Mouse (Mus musculus): Measurements from ENCODE around the gene Usp28.

The Usp28 gene

DNA sequence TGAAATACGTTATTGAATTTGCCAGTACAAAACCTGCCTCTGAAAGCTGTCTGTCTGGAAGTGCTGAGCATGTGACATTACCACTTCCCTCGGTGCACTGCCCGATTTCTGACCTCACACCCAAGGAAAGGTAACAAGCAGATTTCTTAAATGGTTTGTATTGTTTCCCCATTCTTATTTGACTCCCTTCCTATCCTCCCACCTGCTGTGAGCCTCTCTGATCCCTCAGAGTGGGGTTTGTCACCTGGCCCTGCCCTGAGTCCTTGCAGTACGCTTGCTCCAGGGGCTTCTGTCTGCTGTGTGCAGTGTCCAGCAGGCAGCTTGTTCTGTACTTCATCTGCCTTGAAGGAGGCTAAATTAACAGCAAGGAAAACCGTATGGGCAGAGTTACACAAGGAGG, 38.8 kb downstream of the Usp28 start:
- no peak for DNase-seq

DNA sequence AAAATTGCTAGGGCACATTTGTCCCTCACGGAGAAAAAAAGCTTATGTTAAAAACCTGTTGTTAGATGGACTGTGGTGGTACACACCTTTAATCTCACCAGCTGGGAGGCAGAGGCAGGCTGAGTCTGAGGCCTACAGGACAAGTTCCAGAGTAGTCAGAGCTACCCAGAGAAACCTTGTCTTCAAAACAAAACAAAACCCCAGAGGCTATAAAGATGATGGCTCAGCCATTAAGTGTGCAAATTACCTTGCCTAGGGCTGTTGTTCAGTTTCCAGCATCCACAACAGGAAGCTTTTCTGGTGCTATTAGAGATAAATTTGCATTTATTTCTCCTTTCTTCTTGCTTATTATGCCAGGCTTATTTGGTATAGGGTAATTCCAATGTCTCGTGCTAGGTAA, 39.4 kb downstream of the Usp28 start:
- DNase-seq: no peak

DNA sequence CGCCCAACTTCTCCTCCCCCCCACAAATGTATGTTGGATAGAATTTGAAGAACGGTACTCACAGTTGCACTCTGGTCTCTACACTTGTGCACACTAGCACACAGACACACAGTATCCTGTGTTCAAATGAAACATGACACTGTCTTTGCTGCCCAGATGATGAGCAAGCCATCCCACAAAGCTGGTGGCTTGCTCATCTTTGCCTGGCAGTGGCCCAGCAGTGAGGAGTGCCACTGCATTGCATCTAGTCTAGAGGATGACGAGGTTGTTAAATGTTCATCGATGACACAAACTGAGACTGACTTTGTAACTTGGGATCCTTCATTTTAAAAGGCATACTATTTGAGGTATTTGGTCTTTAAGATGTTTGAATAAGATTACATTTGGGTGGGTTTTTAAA, 49.6 kb downstream of the Usp28 start:
- DNase-seq: peak; percentile 27

DNA sequence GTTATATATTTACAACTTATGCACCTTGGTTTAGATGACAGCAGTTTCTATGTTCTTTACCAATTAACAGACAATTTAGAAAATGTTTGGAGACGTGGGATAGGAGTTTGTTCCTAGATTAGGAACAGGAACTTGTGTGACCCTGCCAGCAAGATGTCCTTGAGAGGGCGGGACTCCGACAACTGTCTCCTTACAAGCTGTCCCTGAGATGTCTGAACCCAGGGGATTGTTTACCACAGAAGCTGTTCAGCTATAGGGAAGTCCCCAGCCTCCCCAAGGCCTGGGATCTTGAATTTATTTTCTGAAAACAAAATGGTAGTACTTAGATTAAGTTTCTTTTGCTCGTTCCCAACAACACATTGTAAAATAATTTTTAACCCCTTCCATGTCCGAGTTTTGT, 65.7 kb downstream of the Usp28 start:
- no peak for DNase-seq

DNA sequence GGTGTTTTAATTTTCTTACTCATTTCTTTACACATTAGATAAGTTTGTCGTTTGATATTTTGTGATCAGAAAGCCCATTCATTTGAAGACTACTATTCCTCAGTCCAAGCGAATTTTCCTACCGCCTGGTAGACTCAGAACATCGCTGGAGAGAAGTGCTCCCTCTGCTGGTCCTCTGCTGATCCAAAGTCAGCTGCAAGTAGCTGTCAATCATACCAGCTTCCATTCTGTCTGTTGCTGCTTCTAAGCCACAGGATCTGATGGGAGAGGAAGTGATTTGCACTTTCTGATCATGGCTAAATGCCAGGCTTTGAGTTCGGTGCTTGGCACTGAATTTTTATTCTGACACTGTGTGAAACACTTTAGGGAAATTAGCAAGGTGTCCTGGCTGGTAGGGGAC, 66.2 kb downstream of the Usp28 start:
- peak; percentile 41 for DNase-seq

DNA sequence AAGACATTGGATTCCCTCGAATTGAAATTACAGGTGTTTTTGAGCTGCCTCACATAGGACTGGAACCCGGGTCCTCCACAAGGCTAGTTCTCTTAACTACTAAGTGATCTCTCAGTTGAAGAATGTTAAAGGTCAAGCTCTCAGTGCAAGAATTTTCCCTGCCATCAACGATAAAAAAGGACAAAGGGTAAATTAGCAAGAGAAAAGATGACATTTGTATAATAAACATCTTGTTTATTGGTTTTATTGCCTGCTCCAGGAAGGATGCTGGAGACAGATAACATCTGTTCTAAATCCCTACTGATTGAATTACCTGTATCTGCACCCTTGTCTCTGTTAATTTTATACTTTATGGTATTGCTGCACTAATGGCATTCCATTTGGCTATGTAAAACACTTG, 68.9 kb downstream of the Usp28 start:
- no peak for DNase-seq

DNA sequence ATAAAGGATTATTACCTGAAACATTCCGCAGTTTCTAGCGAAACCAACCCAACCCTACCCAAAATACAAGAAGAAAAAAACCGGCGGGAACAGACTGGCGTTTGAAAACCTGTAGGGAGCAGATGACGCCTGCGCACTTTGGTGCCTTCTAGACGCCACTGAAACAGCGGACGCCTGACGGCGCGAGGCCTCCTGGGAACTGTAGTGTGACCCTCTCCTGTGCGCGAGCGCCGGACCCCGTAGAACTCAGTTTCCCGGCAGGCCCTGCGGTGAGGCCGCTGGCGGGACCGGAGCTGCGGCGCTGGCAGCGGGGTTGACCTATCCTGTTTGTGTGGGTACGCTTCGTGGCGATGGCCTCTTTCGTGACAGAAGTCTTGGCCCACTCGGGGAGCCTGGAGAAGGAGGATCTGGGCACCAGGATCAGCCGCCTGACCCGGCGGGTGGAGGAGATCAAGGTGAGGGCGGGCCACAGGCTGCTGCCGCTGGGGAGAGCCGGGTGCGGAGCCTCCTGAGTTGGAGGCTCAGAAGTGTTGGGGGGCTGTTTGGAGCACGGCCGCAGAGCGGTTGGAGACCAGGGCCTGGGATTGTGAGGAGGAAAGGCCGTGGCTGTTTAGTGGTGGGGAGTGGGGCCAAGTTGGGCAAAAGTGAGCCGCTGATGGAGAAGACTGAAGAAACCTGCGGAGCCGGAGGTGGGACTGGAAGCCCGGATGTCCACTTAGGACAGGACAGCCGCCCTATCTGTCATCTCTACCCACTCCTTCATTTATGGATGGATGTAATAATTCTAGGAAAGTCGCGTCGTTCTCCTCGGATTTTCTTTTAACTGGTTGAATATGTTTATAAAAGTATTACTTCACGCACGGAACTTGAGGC, 70.4 kb downstream of the Usp28 start, which contains the start of gene Zw10:
Zw10 (plus strand) TSS at position 281 of the 873 bp plus-strand sequence.
- peak; percentile 96 for DNase-seq

DNA sequence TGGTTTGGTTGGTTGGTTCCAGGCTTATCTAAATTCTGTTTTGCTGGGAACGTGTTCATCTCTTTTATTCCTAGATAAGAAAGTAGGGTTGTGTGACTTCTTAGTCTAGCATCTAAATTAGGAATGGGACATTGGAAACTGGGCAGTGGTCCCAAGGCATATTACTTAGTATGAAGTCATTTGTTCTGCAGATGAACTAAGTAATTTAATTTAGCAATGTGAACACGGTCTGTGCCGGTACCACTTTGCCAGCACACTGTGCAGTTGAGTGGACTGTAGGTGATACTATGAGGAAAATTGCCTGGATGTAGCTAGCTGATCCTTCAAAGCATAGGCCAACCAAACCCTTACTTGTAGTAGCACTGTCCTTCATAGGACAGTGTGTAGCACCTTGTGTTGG, 91.7 kb downstream of the Usp28 start:
- no peak for DNase-seq

DNA sequence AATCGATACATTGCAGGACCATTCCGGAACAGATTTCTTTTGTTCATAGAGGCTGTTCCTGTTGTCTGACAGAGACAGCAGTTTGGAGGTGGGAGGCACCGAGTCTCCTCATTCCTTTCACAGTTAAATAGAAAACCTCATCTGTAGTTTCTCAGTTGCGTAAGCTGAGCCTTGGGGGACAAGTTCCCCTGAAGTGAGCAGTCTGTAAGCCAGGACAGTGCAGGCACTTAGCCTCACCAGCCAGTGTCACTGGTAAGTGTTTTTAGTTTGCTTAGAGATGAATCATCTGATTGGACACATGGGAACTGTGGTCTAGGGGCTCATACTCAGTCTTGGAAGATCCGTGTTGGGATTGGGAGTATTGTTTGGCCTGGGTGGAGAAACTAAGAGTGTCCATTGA, 95.9 kb downstream of the Usp28 start, which contains the start of gene Tmprss5:
Tmprss5 (plus strand) TSS at position 154 of the 400 bp plus-strand sequence.
- no peak for DNase-seq

DNA sequence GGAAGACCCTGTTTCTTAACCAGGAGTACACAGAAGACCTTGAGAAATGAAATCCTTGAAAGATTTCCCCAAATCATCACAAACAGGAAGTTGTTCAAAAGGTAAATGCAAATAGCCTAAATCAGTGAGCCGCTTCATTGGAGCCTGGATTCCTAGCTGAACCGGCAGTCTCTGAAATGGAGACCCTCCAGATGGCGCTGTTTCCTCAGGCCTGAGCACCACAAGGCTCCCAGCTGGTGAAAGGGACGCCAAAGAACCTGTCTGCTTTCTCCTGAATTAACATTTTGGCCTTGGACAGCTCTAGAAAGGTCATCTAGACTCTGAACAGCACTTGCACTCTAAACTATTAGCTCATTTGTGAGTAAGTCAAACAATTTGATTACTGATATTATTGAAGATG, 96.4 kb downstream of the Usp28 start:
- DNase-seq: peak; percentile 65

DNA sequence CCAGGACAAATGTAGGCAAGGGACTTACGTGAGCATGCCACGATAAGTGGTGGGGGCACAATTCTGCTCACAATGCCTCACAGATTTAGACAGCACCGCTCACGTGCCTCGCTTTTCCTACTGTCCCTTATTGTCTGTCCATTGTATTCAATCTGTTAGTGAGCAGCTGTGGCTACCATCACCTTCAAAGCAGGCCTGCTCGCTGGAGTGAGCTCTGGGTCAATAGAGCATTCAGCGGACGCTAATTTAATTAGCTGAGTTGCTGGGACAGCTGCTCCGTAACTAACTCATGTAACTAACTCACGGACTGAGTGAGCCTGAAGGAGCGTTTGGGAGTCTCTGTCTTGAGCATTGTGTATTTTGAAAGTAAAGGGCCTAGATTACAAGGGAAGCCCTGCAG, 102.1 kb downstream of the Usp28 start:
- DNase-seq: no peak
